Mouse (Mus musculus) CD8-positive naive resting alpha-beta T cell, adult 2 months (primary cell): ENCODE measurements around the gene Mapk12.

Experiments used
- DNase-seq, 2 experiments: peaks; one replicate each; pipeline ENCODE4 v3.0.0; 2022; ENCODE audit warnings: low read depth in 2 of 2, low spot score in 2 of 2

Mapk12 gene

GRCm38 (mm10) chr15:89171526-89172051 lies 31.1 kb upstream of the Mapk12 start:
- DNase-seq = no peak

- no peak for DNase-seq
These were observed 29.6 kb upstream of the Mapk12 start for GRCm38 (mm10) chr15:89170102-89170501.

- DNase-seq = no peak
These were observed 28.9 kb upstream of the Mapk12 start for GRCm38 (mm10) chr15:89169431-89169830.

- DNase-seq = no peak
These were observed 28.4 kb upstream of the Mapk12 start for GRCm38 (mm10) chr15:89168922-89169321.

- DNase-seq = no peak
These were observed 25.0 kb upstream of the Mapk12 start for GRCm38 (mm10) chr15:89165478-89165877.

- DNase-seq = no peak
These were observed 20.9 kb upstream of the Mapk12 start for GRCm38 (mm10) chr15:89161397-89161796.

GRCm38 (mm10) chr15:89158516-89158915 lies 18.0 kb upstream of the Mapk12 start:
- no peak for DNase-seq

GRCm38 (mm10) chr15:89157954-89158353 lies 17.5 kb upstream of the Mapk12 start:
- peak; percentile 64 to 70 for DNase-seq

- DNase-seq = no peak
These were observed 11.8 kb upstream of the Mapk12 start for GRCm38 (mm10) chr15:89152312-89152711.

- DNase-seq = no peak
These were observed 9.5 kb upstream of the Mapk12 start for GRCm38 (mm10) chr15:89150041-89150390.

- DNase-seq = peak in 1 of 2 experiments; percentile 39
These were observed 9.0 kb upstream of the Mapk12 start, which contains the start of gene Mapk11 for GRCm38 (mm10) chr15:89149271-89150040. Gene Mapk11, minus strand, starts transcription at chr15:89149628.

- no peak for DNase-seq
These were observed 8.2 kb upstream of the Mapk12 start for GRCm38 (mm10) chr15:89148496-89149270.

- DNase-seq = no peak
These were observed 7.4 kb upstream of the Mapk12 start for GRCm38 (mm10) chr15:89147895-89148294.

- DNase-seq = no peak
These were observed 7.0 kb upstream of the Mapk12 start for GRCm38 (mm10) chr15:89147456-89147855.

GRCm38 (mm10) chr15:89147024-89147423 lies 6.5 kb upstream of the Mapk12 start:
- DNase-seq = peak; percentile 40 to 56

- DNase-seq = peak in 1 of 2 experiments; percentile 42
These were observed 6.0 kb upstream of the Mapk12 start for GRCm38 (mm10) chr15:89146537-89146936.

GRCm38 (mm10) chr15:89145813-89146350 lies 5.4 kb upstream of the Mapk12 start:
- no peak for DNase-seq

GRCm38 (mm10) chr15:89144965-89145364 lies 4.5 kb upstream of the Mapk12 start:
- no peak for DNase-seq

- no peak for DNase-seq
These were observed 2.6 kb upstream of the Mapk12 start for GRCm38 (mm10) chr15:89143134-89143533.

- no peak for DNase-seq
These were observed 1.4 kb upstream of the Mapk12 start for GRCm38 (mm10) chr15:89141905-89142304.

- no peak for DNase-seq
These were observed 940 bp upstream of the Mapk12 start for GRCm38 (mm10) chr15:89141443-89141842.
